In genomic region chr11:104150911-104151310, GRCm38 (mm10) we compare ENCODE assay signal across 38 mouse cellular contexts. TPM values are rescaled to one million over a fixed set of nuclear protein-coding genes. Genes with fewer than 3 reads are reported as not detected.
"Had no signal": no experiment of that assay in that cellular context is flagged by ENCODE, and none has a peak within 500 bp of the region (broad histone marks: within the 10 kb centered on the region; RNA-seq: fewer than 3 reads in every experiment).

No protein-coding gene starts in this region.

- H3K4me3 ChIP-seq: gastrocnemius, adult 2 months; heart, embryonic 10.5 days; heart, embryonic 12.5 days; hindbrain, embryonic 10.5 days; hindbrain, embryonic 12.5 days; layer of hippocampus, adult 2 months; left cerebral cortex, adult 2 months; limb, embryonic 12.5 days; liver, embryonic 13.5 days; liver, embryonic 15.5 days had no signal

- H3K4me2 ChIP-seq: heart, embryonic 12.5 days; hindbrain, embryonic 12.5 days; hindbrain, embryonic 14.5 days; limb, embryonic 12.5 days; liver, embryonic 13.5 days; liver, embryonic 15.5 days had no signal

- H3K9me3 ChIP-seq: heart, embryonic 10.5 days; heart, embryonic 12.5 days; hindbrain, embryonic 10.5 days; hindbrain, embryonic 12.5 days; limb, embryonic 12.5 days; liver, embryonic 13.5 days; liver, embryonic 15.5 days had no signal

- H3K4me1 ChIP-seq: heart, embryonic 10.5 days; heart, embryonic 12.5 days; liver, embryonic 13.5 days; liver, embryonic 15.5 days had no signal

- H3K27ac ChIP-seq: gastrocnemius, adult 2 months; heart, embryonic 10.5 days; hindbrain, embryonic 10.5 days; hindbrain, embryonic 12.5 days; hindbrain, embryonic 14.5 days; layer of hippocampus, adult 2 months; left cerebral cortex, adult 2 months; limb, embryonic 12.5 days; liver, embryonic 13.5 days; liver, embryonic 15.5 days had no signal

- H3K27me3 ChIP-seq: hindbrain, embryonic 12.5 days had no signal

- H3K9ac ChIP-seq: heart, embryonic 12.5 days; hindbrain, embryonic 12.5 days; hindbrain, embryonic 14.5 days; limb, embryonic 12.5 days; liver, embryonic 13.5 days; liver, embryonic 15.5 days had no signal

- DNase-seq: gastrocnemius, adult 2 months; gastrocnemius, postnatal 10 days; gastrocnemius, postnatal 25 days; heart, adult 18-20 months; heart, postnatal 10 days; heart, postnatal 4 days; kidney, adult 11 months; kidney, adult 2 months; kidney, adult 9 months; kidney, postnatal 10 days; kidney, postnatal 25 days; kidney, postnatal 4 days; left cerebral cortex, postnatal 4 days; liver; liver, embryonic 13.5 days had no signal

- ATAC-seq: hindbrain, embryonic 16.5 days; intestine, embryonic 16.5 days had no signal

- H3K36me3 ChIP-seq: heart, embryonic 10.5 days; heart, embryonic 12.5 days; hindbrain, embryonic 10.5 days; hindbrain, embryonic 12.5 days; limb, embryonic 12.5 days; liver, embryonic 13.5 days; liver, embryonic 15.5 days had no signal

RNA-seq across cellular contexts. Expression of gene Crhr1, which starts 18.3 kb away (rescaled TPM):
- total RNA-seq: gastrocnemius, adult 2 months; gastrocnemius, postnatal 25 days; gastrocnemius, postnatal 4 days; granulocyte monocyte progenitor cell, adult 5-6 weeks; heart, adult 18-20 months; heart, adult 8-10 months; heart, postnatal 10 days; heart, postnatal 25 days; heart, postnatal 4 days had no signal
- polyA plus RNA-seq: heart, embryonic 12.5 days; heart, embryonic 14.5 days; heart, embryonic 16.5 days; kidney, adult 2 months; liver, embryonic 13.5 days; liver, embryonic 15.5 days had no signal

RNA-seq across cellular contexts. Expression of gene Sppl2c, which starts 35.2 kb away (rescaled TPM):
- total RNA-seq: gastrocnemius, adult 2 months; gastrocnemius, postnatal 10 days; gastrocnemius, postnatal 25 days; gastrocnemius, postnatal 4 days; granulocyte monocyte progenitor cell, adult 5-6 weeks; heart, adult 18-20 months; heart, adult 8-10 months; heart, postnatal 10 days; heart, postnatal 25 days; heart, postnatal 4 days; layer of hippocampus, adult 2 months; layer of hippocampus, postnatal 10 days; layer of hippocampus, postnatal 25 days; left cerebral cortex, adult 2 months; left cerebral cortex, postnatal 14 days; left cerebral cortex, postnatal 4 days had no signal
- polyA plus RNA-seq: heart, embryonic 10.5 days; heart, embryonic 12.5 days; heart, embryonic 14.5 days; heart, embryonic 16.5 days; hindbrain, embryonic 10.5 days; hindbrain, embryonic 12.5 days; hindbrain, embryonic 14.5 days; hindbrain, embryonic 16.5 days; intestine, embryonic 14.5 days; intestine, embryonic 16.5 days; kidney, embryonic 16.5 days; limb, embryonic 12.5 days; limb, embryonic 14.5 days; liver, embryonic 13.5 days; liver, embryonic 15.5 days had no signal
